Mouse (Mus musculus) kidney, adult 2 months (tissue): Measurements from ENCODE around the gene Phrf1.

Source experiments
- CTCF ChIP-seq: fragments of 200-500 bp; conservative IDR thresholded peaks from 2 replicates; pipeline ENCODE4 v1.5.1; 2011; ENCODE audit warnings: low read depth, mild to moderate bottlenecking, control low read depth, low read length, moderate library complexity, mixed read lengths; ENCODE audit not compliant: insufficient read depth, insufficient read length
- POLR2A ChIP-seq: fragments of 200-500 bp; IDR thresholded peaks from one replicate; pipeline ENCODE4 v1.6.1; 2011; ENCODE audit warnings: low read depth, low read length, control low read depth

GRCm38 (mm10) chr7:141291921-141292582 is 63.5 kb downstream of the Phrf1 start, which contains the start of gene Drd4:
- TF ChIP-seq CTCF = no peak
- TF ChIP-seq POLR2A = no peak
